Mouse (Mus musculus) limb, embryonic 13.5 days (tissue): ENCODE results near the gene Anapc16. TPM values are rescaled to one million over a fixed set of nuclear protein-coding genes. Genes with fewer than 3 reads are reported as not detected.

Source experiments
- ATAC-seq: fragments of 200-750 bp; cut with Nextera tagmentation; 2 replicates; pipeline ENCODE4 v1.8.0; 2017; ENCODE audit warnings: low read depth, moderate number of reproducible peaks, moderate TSS enrichment; ENCODE audit not compliant: low FRiP score
- H3K27ac ChIP-seq: fragments of 300-500 bp; sonication (generic); 2 replicates; pipeline ENCODE4 v1.5.1; 2015; ENCODE audit warnings: inconsistent platforms, mild to moderate bottlenecking, moderate library complexity
- H3K27me3 ChIP-seq: fragments of 300-500 bp; sonication (generic); 2 replicates; pipeline ENCODE4 v1.6.1; 2015; ENCODE audit warnings: mild to moderate bottlenecking, inconsistent platforms
- H3K36me3 ChIP-seq: fragments of 300-500 bp; sonication (generic); 2 replicates; pipeline ENCODE4 v1.6.1; 2015; ENCODE audit warnings: inconsistent platforms, mild to moderate bottlenecking, moderate library complexity
- H3K4me1 ChIP-seq: fragments of 300-500 bp; sonication (generic); 2 replicates; pipeline ENCODE4 v1.6.1; 2015; ENCODE audit warnings: inconsistent platforms
- H3K4me2 ChIP-seq: fragments of 300-500 bp; sonication (generic); replicated peaks from 2 replicates; pipeline ENCODE4 v1.6.1; 2015; ENCODE audit warnings: inconsistent platforms, mild to moderate bottlenecking, moderate library complexity
- H3K4me3 ChIP-seq: fragments of 300-500 bp; sonication (generic); 2 replicates; pipeline ENCODE4 v1.5.1; 2015; ENCODE audit warnings: moderate library complexity, mild to moderate bottlenecking, inconsistent platforms
- H3K9ac ChIP-seq: fragments of 300-500 bp; sonication (generic); 2 replicates; pipeline ENCODE4 v1.6.1; 2015; ENCODE audit warnings: mild to moderate bottlenecking, inconsistent platforms
- H3K9me3 ChIP-seq: fragments of 300-500 bp; sonication (generic); 2 replicates; pipeline ENCODE4 v1.6.1; 2016; ENCODE audit warnings: inconsistent platforms
- WGBS: fragments of 180-500 bp; shearing (Covaris S2); methylation state at CpG from one replicate; pipeline ENCODE4 v1.1.7; 2015; 5-methylcytosine and 5-hydroxymethylcytosine counted together
- polyA plus RNA-seq: library from polyadenylated mRNA; unstranded; fragments of >200 nt; fragmentation: Nextera tagmentation; extraction: Ambion mirVana; gene quantifications from 2 replicates; pipeline ENCODE4 v1.2.1, GENCODE M21; 2015

Anapc16 gene
- polyA plus RNA-seq, 1 experiment from 2014 or later, result 128 TPM

GRCm38 (mm10) chr10:59978401-59978800 is 24.5 kb downstream of the Anapc16 start:
- H3K27ac ChIP-seq, result peak overlapping the region; percentile 78
- no peaks in the 10 kb centered on the region for H3K27me3 ChIP-seq
- 46% methylated on average over 2 of the region's 2 CpGs for WGBS
- H3K36me3 ChIP-seq, result peaks cover 5% of the 10 kb centered on the region; the same call in 1 of the 2 replicates
- H3K9me3 ChIP-seq, result no peaks in the 10 kb centered on the region
- no peak for ATAC-seq
- H3K4me2 ChIP-seq, result no peak overlapping the region
- H3K9ac ChIP-seq, result peak overlapping the region; percentile 45; the same call in 1 of the 2 replicates
- H3K4me3 ChIP-seq, result no peak overlapping the region
- H3K4me1 ChIP-seq, result peaks cover 38% of the 10 kb centered on the region

GRCm38 (mm10) chr10:59977715-59978343 is 25.1 kb downstream of the Anapc16 start:
- H3K9ac ChIP-seq, result no peak overlapping the region
- no peak overlapping the region for H3K4me3 ChIP-seq
- no peaks in the 10 kb centered on the region for H3K27me3 ChIP-seq
- no peak overlapping the region for H3K4me2 ChIP-seq
- 91% methylated on average over 5 of the region's 5 CpGs for WGBS
- H3K9me3 ChIP-seq, result no peaks in the 10 kb centered on the region
- no peak for ATAC-seq
- peaks cover 5% of the 10 kb centered on the region; the same call in 1 of the 2 replicates for H3K36me3 ChIP-seq
- peak overlapping the region; percentile 78 for H3K27ac ChIP-seq
- H3K4me1 ChIP-seq, result peaks cover 44% of the 10 kb centered on the region

GRCm38 (mm10) chr10:59977141-59977540 is 25.8 kb downstream of the Anapc16 start:
- Histone ChIP-seq H3K9me3 (no peaks in the 10 kb centered on the region), H3K27ac (no peak overlapping the region), H3K27me3 (no peaks in the 10 kb centered on the region), H3K9ac (no peak overlapping the region), H3K4me1 (peaks cover 47% of the 10 kb centered on the region), H3K36me3 (peaks cover 5% of the 10 kb centered on the region; the same call in 1 of the 2 replicates), H3K4me2 (no peak overlapping the region), H3K4me3 (no peak overlapping the region)
- ATAC-seq, result no peak
- 49% methylated on average over 2 of the region's 4 CpGs for WGBS

- H3K9me3 ChIP-seq, result no peaks in the 10 kb centered on the region
- H3K36me3 ChIP-seq, result no peaks in the 10 kb centered on the region
- peak overlapping the region; percentile 50; the same call in 1 of the 2 replicates for H3K4me2 ChIP-seq
- H3K4me3 ChIP-seq, result no peak overlapping the region
- peaks cover 62% of the 10 kb centered on the region for H3K4me1 ChIP-seq
- H3K27ac ChIP-seq, result peak overlapping the region; percentile 84
- H3K9ac ChIP-seq, result no peak overlapping the region; the same call in 1 of the 2 replicates
- ATAC-seq, result no peak
- WGBS, result 55% methylated on average over 3 of the region's 3 CpGs
- no peaks in the 10 kb centered on the region for H3K27me3 ChIP-seq
Measured at GRCm38 (mm10) chr10:59974786-59975185, 28.1 kb downstream of the Anapc16 start.

- peak overlapping the region; percentile 50 for H3K4me2 ChIP-seq
Measured at GRCm38 (mm10) chr10:59974191-59974664, 28.7 kb downstream of the Anapc16 start.

GRCm38 (mm10) chr10:59973400-59973799 is 29.5 kb downstream of the Anapc16 start:
- Histone ChIP-seq H3K9me3 (no peaks in the 10 kb centered on the region), H3K9ac (no peak overlapping the region), H3K36me3 (no peaks in the 10 kb centered on the region), H3K4me2 (no peak overlapping the region), H3K27me3 (no peaks in the 10 kb centered on the region), H3K4me3 (no peak overlapping the region), H3K4me1 (peaks cover 52% of the 10 kb centered on the region), H3K27ac (peak overlapping the region; percentile 84)
- WGBS, result 83% methylated on average over 4 of the region's 4 CpGs
- no peak for ATAC-seq

More at GRCm38 (mm10) chr10:59974191-59974664, 28.7 kb downstream of the Anapc16 start:
- Histone ChIP-seq H3K4me1 (peaks cover 61% of the 10 kb centered on the region), H3K9me3 (no peaks in the 10 kb centered on the region), H3K27ac (peak overlapping the region; percentile 84), H3K27me3 (no peaks in the 10 kb centered on the region), H3K36me3 (no peaks in the 10 kb centered on the region), H3K4me3 (peak overlapping the region; percentile 8; the same call in 1 of the 2 replicates), H3K9ac (peak overlapping the region; percentile 50)
- ATAC-seq, result 0 out of 2 replicates have a peak, but pooled peaks have one; percentile 39
- WGBS, result 6% methylated on average over 6 of the region's 6 CpGs

GRCm38 (mm10) chr10:59972999-59973398 is 29.9 kb downstream of the Anapc16 start:
- H3K4me1 ChIP-seq, result peaks cover 48% of the 10 kb centered on the region
- H3K9me3 ChIP-seq, result no peaks in the 10 kb centered on the region
- H3K4me3 ChIP-seq, result no peak overlapping the region
- ATAC-seq, result no peak
- WGBS, result 75% methylated on average over 6 of the region's 6 CpGs
- no peaks in the 10 kb centered on the region for H3K27me3 ChIP-seq
- no peaks in the 10 kb centered on the region for H3K36me3 ChIP-seq
- no peak overlapping the region for H3K27ac ChIP-seq
- H3K9ac ChIP-seq, result no peak overlapping the region
- H3K4me2 ChIP-seq, result no peak overlapping the region

- WGBS, result 82% methylated on average over 2 of the region's 2 CpGs
- Histone ChIP-seq H3K9me3 (no peaks in the 10 kb centered on the region), H3K4me2 (no peak overlapping the region), H3K27ac (no peak overlapping the region), H3K36me3 (no peaks in the 10 kb centered on the region), H3K4me1 (peaks cover 48% of the 10 kb centered on the region), H3K27me3 (no peaks in the 10 kb centered on the region), H3K4me3 (no peak overlapping the region), H3K9ac (no peak overlapping the region)
- no peak for ATAC-seq
Measured at GRCm38 (mm10) chr10:59972534-59972933, 30.4 kb downstream of the Anapc16 start.

- H3K9me3 ChIP-seq, result no peaks in the 10 kb centered on the region
- H3K4me3 ChIP-seq, result no peak overlapping the region
- no peak overlapping the region for H3K4me2 ChIP-seq
- WGBS, result 86% methylated on average over 8 of the region's 8 CpGs
- H3K4me1 ChIP-seq, result peaks cover 55% of the 10 kb centered on the region
- no peak for ATAC-seq
- H3K27ac ChIP-seq, result no peak overlapping the region
- no peaks in the 10 kb centered on the region for H3K36me3 ChIP-seq
- H3K9ac ChIP-seq, result no peak overlapping the region
- no peaks in the 10 kb centered on the region for H3K27me3 ChIP-seq
Measured at GRCm38 (mm10) chr10:59971813-59972212, 31.1 kb downstream of the Anapc16 start.

GRCm38 (mm10) chr10:59970450-59971062 is 32.4 kb downstream of the Anapc16 start:
- no peaks in the 10 kb centered on the region for H3K9me3 ChIP-seq
- H3K9ac ChIP-seq, result peak overlapping the region; percentile 82
- peak overlapping the region; percentile 80 for H3K4me2 ChIP-seq
- H3K4me1 ChIP-seq, result peaks cover 67% of the 10 kb centered on the region
- H3K27me3 ChIP-seq, result no peaks in the 10 kb centered on the region
- peak overlapping the region; percentile 54 for H3K4me3 ChIP-seq
- peak overlapping the region; percentile 89 for H3K27ac ChIP-seq
- H3K36me3 ChIP-seq, result no peaks in the 10 kb centered on the region
- no peak for ATAC-seq
- 19% methylated on average over 6 of the region's 6 CpGs for WGBS

- Histone ChIP-seq H3K4me1 (peaks cover 71% of the 10 kb centered on the region), H3K9me3 (no peaks in the 10 kb centered on the region), H3K27me3 (no peaks in the 10 kb centered on the region), H3K4me2 (peak overlapping the region; percentile 80), H3K9ac (peak overlapping the region; percentile 82), H3K36me3 (no peaks in the 10 kb centered on the region), H3K27ac (peak overlapping the region; percentile 89), H3K4me3 (peak overlapping the region; percentile 54)
- WGBS, result 1% methylated on average over 25 of the region's 25 CpGs
- ATAC-seq, result 0 out of 2 replicates have a peak, but pooled peaks have one; percentile 0
Measured at GRCm38 (mm10) chr10:59969821-59970449, 33.0 kb downstream of the Anapc16 start.
